Mouse (Mus musculus) urinary bladder, adult 2 months (tissue): ENCODE data around the gene Fstl1. TPM values are rescaled to one million over a fixed set of nuclear protein-coding genes. Genes with fewer than 3 reads are reported as not detected.

ENCODE experiments used
- DNase-seq: peaks from one replicate; pipeline ENCODE4 v3.0.0; 2022; ENCODE audit warnings: low spot score
- polyA plus RNA-seq: library from polyadenylated mRNA; depleted of rRNA; stranded (reverse); fragments of >200 nt; gene quantifications from 2 replicates; pipeline ENCODE4 v1.2.3, GENCODE M21; 2012

The Fstl1 gene
- polyA plus RNA-seq, 1 experiment = 266 TPM

DNA sequence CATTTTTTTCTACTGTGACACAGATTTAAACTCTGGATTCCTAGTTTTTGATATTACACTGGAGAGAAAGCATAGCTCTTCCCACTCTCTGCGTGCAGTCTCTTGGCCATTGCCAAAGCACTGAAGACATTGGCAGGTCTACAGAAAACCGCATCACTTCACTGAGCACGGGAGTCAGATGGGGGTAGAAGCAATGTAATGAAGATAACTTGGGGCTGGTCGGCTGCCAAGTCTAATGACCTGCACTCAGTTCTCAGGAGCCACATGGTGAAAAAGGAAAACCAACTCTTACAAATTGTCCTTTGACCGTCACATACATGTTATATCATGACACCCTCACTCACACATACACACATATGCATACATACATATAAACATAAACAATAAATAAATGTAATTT is 47.3 kb downstream of the Fstl1 start:
- no peak for DNase-seq

- no peak for DNase-seq
These were observed 48.3 kb downstream of the Fstl1 start for GRCm38 (mm10) chr16:37824778-37825505.

DNA sequence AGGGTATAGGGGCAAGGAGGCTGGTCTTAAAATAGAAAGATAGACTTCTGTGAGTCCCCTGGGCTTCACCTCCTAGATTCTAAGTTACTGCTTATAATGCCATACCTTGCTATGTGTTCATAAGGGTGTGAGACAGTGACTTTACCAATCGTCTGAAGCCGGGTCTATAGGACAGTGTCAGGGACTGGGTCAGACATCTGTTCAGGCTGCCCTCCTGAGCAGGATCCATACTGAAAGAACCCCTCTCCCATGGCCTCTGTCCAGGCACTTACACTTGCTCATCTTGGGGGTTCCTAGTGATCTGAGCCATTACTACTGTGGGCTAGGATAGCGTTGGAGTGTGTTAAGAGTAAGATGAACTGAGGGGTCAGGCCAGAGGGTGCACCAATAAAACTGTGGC is 49.6 kb downstream of the Fstl1 start:
- DNase-seq = no peak

- no peak for DNase-seq
These were observed 54.4 kb downstream of the Fstl1 start for GRCm38 (mm10) chr16:37831041-37831440.

DNA sequence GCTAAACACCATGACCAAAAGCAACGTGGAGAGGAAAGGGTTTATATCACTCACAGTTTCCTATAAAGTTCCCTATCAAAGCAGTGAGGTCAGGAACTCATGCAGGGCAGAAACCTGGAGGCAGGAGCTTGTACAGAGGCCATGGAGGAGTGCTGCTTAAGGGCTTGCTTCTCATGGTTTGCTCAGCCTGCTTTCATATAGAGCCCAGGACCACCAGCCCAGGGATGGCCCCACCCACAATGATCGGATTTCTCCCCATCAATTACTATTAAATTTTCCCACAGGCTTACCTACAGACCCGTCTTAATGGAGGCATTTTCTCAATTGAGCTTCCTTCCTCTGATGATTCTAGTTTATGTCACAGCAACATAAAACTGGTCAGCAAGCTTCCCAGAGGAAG is 60.9 kb downstream of the Fstl1 start:
- no peak for DNase-seq

- DNase-seq = no peak
These were observed 65.8 kb downstream of the Fstl1 start for GRCm38 (mm10) chr16:37842439-37842838.

DNA sequence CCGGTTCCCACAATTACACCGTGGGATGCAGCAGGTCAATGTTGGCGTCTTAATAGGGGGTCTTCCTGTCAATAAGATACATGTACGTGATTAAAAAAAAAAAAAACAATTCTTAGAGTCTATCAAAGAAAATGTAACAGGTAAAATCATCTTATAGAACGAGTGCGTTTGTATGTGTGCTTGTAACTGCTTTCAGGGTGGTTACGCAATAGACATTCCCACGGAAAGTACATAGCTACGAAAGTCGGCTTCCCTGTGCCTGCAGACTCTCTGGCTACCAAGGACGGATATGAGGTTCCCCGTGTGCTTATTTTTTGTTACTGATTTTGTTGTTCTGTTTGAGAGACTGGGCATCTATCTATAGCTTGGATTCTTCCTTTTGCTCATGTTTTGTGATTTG is 67.1 kb downstream of the Fstl1 start:
- DNase-seq = no peak

DNA sequence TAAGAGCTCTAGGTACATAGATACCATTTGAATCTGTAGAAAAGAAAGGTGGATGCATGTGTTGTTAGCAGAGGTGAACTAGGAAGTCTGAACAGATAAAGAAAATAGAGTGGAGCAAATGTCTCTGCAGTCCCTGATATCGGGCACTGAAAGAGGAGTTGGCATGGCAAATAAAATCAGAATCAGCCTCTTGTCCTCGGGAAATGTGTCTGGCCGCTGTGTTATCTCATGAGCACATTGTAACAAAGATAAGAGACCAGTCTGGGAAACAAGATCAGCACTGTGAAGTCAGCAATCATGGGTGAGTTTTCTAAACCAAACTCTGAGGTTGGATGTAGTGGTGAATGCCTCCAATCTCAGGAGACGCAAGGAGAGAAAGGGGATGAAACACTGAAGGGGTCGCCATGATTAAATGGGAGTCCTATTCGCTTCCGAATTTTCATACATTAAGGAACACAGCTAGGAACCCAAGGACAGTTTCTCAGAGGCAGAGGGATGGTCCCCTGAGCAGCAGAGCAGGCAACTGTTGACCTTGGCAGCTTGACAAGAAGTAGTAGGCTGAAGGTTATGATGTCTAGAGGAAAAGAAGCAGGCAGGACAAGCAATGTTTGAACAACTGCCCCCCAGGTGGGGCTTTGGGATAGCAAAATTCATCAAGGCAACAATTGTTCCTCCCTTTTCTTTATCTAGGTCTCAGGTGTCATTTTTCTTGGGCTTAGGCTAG is 68.7 kb downstream of the Fstl1 start:
- no peak for DNase-seq

GRCm38 (mm10) chr16:37847081-37847480 is 70.4 kb downstream of the Fstl1 start:
- no peak for DNase-seq

DNA sequence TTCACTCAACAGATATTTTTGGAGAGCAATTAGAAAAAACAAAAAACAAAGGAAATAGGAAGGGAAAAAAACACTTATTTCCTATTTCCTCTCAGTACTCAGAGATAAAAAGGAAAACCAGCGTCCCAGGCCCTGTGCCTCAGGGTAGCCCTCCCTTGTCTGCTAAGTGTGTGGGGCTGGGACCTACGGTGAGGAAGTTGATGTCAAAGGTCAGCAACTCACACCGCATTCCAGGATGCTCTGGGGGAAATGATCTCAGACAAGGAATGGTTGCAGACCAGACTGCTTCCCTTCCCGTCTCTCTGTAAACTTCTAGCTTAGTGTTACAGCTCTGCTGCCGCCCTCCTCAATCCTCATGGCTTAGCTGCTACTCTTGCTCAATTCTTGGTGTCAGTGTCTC is 74.7 kb downstream of the Fstl1 start:
- DNase-seq = no peak

- DNase-seq = no peak
These were observed 76.6 kb downstream of the Fstl1 start for GRCm38 (mm10) chr16:37853279-37853678.

GRCm38 (mm10) chr16:37854054-37854453 is 77.4 kb downstream of the Fstl1 start:
- no peak for DNase-seq

- DNase-seq = no peak
These were observed 77.9 kb downstream of the Fstl1 start for GRCm38 (mm10) chr16:37854593-37854992.

DNA sequence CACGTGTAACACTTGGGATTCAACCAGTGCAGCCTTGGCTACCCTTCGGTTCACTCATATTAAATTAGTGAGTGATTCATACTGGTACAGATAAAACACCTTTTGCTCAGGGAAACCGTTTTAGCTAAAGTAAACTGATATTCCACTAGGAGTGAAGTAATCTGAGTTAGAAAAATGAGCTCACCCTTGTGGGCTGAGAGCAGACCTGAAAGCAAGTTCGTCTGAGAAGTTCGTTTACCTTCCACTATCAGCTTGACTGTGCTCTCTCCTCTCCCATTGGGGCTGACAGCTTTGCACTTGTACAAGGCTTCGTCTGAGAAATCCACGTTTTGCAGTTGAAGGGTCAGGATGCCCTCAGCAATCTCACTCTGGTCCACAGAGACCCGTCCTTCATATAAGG is 78.9 kb downstream of the Fstl1 start:
- no peak for DNase-seq

- DNase-seq = no peak
These were observed 79.7 kb downstream of the Fstl1 start for GRCm38 (mm10) chr16:37856327-37856726.

DNA sequence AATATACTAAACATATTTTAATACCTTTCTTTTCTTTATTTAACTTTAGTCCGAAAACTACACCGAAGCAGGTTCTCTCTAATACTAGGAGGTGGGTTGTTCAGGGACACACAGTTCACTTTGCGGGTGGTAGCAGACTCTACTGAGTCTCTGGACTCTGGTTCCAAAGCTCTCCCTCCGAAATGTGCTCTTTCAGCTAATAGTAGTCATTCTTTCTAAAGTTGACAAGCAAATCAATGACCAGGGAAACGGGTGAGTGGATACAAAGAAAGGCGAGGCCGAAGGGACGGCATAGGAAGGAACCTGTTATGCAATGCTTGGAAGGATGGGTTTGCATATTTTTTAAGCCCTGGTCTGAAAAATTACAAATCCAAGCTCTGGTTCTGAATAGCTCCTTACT is 80.8 kb downstream of the Fstl1 start:
- no peak for DNase-seq

- DNase-seq = no peak
These were observed 83.5 kb downstream of the Fstl1 start for GRCm38 (mm10) chr16:37860213-37860612.

GRCm38 (mm10) chr16:37861029-37861428 is 84.4 kb downstream of the Fstl1 start, which contains the start of gene Gm36028:
Gm36028 (minus strand) TSS chr16:37861146.
- DNase-seq = no peak

DNA sequence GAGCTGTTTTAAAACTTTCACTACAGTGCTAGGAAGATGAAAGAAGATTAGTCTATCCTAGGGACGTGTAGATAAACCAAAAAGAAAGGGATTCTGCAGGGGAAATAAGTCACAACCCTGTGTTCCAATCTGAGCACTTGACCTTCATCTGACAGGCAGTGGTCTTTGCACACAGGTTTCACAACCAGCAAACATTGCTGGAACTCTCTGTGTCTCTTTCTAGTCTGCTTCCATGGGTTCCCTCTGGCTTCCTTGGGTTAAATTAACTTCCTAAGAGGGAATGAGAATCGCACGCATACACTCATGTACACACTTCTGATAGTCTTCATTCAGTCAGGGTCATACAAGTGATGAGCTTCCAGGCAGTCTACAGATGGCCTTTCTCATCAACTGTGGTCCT is 87.2 kb downstream of the Fstl1 start:
- DNase-seq = no peak

DNA sequence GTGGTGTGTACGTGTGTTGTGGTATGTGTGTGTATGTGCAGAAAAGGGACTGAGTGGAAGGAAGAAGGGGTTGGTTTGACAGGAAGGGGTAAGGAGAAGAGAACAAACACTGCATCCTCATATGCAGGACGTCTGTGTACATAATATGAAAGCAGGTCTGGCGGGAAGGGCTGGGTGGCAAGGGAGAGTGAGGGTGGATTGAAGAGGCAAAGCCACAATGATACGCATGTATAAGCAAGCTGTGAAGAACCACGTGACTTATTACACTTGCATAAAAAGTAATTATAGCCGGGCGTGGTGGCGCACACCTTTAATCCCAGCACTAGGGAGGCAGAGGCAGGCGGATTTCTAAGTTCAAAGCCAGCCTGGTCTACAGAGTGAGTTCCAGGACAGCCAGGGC is 89.2 kb downstream of the Fstl1 start:
- no peak for DNase-seq

DNA sequence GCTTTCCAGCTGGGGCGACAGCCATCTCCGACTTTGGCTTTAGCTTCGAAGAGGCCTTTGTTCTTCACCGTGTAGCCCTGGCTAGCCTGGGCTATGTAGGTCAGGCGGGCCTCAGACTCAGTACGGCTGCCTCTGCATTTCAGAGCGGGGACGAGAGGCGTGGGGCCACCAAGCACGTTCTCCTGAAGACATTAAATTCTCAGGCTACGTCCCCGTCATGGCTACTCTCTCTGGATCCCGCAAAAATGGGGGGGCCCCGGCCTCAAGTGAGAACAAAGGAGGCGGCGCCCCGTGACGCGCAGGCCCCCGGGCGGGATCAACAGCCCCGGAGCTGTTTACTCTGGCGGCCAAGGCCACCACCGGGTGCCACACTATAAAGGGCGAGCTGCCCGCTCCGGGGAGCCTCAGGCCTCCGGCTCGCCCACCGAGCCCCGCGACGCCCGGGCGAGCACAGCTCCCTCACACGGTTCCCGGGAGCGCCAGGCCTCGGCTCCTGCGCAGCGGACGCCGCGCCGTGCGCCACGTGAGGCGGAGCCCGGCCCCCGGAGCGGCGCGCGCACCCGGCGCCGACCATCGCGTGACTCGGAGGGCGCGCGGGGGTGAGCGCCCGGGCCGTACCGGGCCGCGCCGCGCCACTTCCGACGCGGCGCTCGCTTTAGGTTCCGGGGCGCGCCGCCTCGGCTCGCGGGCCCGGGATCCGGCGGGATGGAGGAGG is 91.3 kb downstream of the Fstl1 start, which contains the start of gene Lrrc58:
Gene Lrrc58 (plus strand): TSS at position 599 of the 715 bp plus-strand sequence.
- peak; percentile 87 for DNase-seq
